Mouse (Mus musculus) testis, adult 2 months (tissue): ENCODE results near the gene Rgs6.

ENCODE experiments used
- CTCF ChIP-seq: fragments of 200-500 bp; IDR thresholded peaks from 2 replicates; pipeline ENCODE4 v1.5.1; 2012; ENCODE audit warnings: low read depth, mild to moderate bottlenecking, inconsistent platforms, low read length, moderate library complexity; ENCODE audit not compliant: control insufficient read depth, insufficient read depth, insufficient replicate concordance
- POLR2A ChIP-seq: fragments of 200-500 bp; IDR thresholded peaks from 2 replicates; pipeline ENCODE4 v1.6.1; 2012; ENCODE audit warnings: low read depth, mild to moderate bottlenecking, inconsistent platforms, low read length, moderate library complexity; ENCODE audit not compliant: control insufficient read depth

GRCm38 (mm10) chr12:83178770-83179169 lies 590.7 kb downstream of the Rgs6 start:
- TF ChIP-seq POLR2A (no peak), CTCF (no peak)
